Mouse (Mus musculus) G1E (cell line): ENCODE data around the gene Myadml2. TPM values are rescaled to one million over a fixed set of nuclear protein-coding genes. Genes with fewer than 3 reads are reported as not detected.

Experiments
- ATAC-seq: 2 replicates; pipeline ENCODE4 v1.8.0; 2016; ENCODE audit warnings: mild to moderate bottlenecking; ENCODE audit not compliant: insufficient number of reproducible peaks, poor library complexity, low FRiP score, severe bottlenecking; ENCODE audit errors: extremely low read depth
- DNase-seq: peaks from one replicate; pipeline ENCODE4 v3.0.0; 2012; ENCODE audit warnings: low spot score
- H3K27me3 ChIP-seq: 2 replicates; pipeline ENCODE4 v1.6.1; 2012; ENCODE audit warnings: mild to moderate bottlenecking, low read length, inconsistent platforms; ENCODE audit not compliant: insufficient read depth
- H3K36me3 ChIP-seq: replicated peaks from 2 replicates; pipeline ENCODE3; 2012; ENCODE audit warnings: mild to moderate bottlenecking, inconsistent platforms
- H3K4me1 ChIP-seq: 2 replicates; pipeline ENCODE4 v1.6.1; 2012; ENCODE audit warnings: low read depth, low read length, inconsistent platforms, mixed read lengths; ENCODE audit not compliant: insufficient read depth
- H3K4me3 ChIP-seq: 2 replicates; pipeline ENCODE4 v1.5.1; 2012; ENCODE audit warnings: low read depth, mild to moderate bottlenecking, inconsistent platforms, low read length, moderate library complexity, mixed read lengths
- H3K9me3 ChIP-seq: replicated peaks from 2 replicates; pipeline ENCODE4 v1.6.1; 2012; ENCODE audit warnings: inconsistent platforms
- CTCF ChIP-seq: IDR thresholded peaks from 2 replicates; pipeline ENCODE4 v1.5.1; 2012; ENCODE audit warnings: low read depth, low read length, inconsistent platforms, mixed read lengths
- GATA1 ChIP-seq: IDR thresholded peaks from 2 replicates; pipeline ENCODE4 v1.6.1; 2012; ENCODE audit warnings: borderline replicate concordance, low read length, inconsistent platforms, mixed read lengths
- GATA2 ChIP-seq: IDR thresholded peaks from 2 replicates; pipeline ENCODE4 v1.6.1; 2012; ENCODE audit warnings: low read depth, low read length, inconsistent platforms, borderline replicate concordance
- POLR2AphosphoS5 ChIP-seq: IDR thresholded peaks from 2 replicates; pipeline ENCODE4 v1.6.1; 2012; ENCODE audit warnings: low read depth, low read length, inconsistent platforms; ENCODE audit not compliant: insufficient replicate concordance
- TAL1 ChIP-seq: conservative IDR thresholded peaks from 2 replicates; pipeline ENCODE4 v1.6.1; 2012; ENCODE audit warnings: low read depth, low read length, inconsistent platforms, mixed read lengths
- polyA plus RNA-seq: library from polyadenylated mRNA; stranded (reverse); fragments of >175 nt; gene quantifications from 2 replicates; pipeline ENCODE4 v1.2.3, GENCODE M21; 2012
- total RNA-seq, 2 experiments: library from RNA; stranded (forward) in 1 of 2; stranded (reverse) in 1 of 2; fragments of 200-1000 nt in 1 of 2; fragments of >200 nt in 1 of 2; fragmentation: Nextera tagmentation in 1 of 2; gene quantifications; 2 replicates each; pipeline ENCODE4 v1.2.3; 2014 to 2017

Myadml2 gene
- total and polyA plus RNA-seq, 3 experiments = not detected

DNA sequence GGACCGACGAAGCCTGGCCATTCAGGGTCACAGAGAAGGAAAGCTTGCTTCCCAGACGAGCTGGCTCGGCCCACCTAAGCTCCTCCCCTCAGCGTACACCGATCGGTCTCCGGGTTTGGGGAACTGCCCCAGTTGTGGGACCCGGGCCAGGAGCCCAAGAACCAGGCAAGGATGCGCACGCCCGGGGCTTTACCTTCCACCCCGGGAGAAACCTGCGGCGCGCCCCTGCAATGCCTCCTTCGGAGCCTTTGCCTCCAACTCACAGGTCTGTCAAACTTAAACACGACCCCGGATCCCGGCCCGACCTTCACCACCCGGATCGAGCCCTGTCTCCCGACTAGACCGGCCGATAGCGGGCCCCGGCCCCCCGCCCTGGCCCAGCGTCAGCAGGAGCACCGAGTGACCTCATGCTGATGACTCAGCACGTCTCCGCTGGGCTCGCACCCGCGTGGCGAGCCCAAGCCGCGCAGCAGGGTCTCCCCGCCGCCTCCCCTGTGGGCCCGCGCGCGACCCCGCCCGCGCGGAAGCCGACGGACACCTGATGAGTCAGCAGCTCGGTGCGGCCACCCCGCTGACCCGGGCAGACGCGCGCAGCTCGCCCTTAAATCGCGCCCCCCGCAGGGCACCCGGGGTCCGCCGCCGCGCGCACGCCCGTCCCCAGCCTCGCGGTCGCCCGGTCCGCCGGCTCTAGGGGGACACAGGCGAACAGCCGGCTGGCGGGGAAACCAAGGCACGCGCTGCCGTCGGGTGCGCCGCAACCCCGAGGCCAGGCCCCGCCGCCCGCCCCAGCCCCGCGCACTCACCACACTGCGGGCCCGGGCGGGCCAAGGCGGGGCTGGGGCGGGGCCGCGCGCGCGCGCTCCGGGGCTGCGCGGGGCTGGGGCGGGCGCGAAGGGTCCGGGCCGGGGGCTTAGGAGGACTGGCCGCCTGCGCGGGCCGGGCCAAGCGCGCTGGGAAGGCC lies 15.1 kb downstream of the Myadml2 start:
- 0 out of 2 replicates have a peak, but pooled peaks cover 2% of the 10 kb centered on the region for H3K9me3 ChIP-seq
- no peaks in the 10 kb centered on the region for H3K27me3 ChIP-seq
- ATAC-seq (peak; percentile 36; the same call in 1 of the 2 replicates), DNase-seq (peak; percentile 85)
- TF ChIP-seq TAL1 (no peak), CTCF (no peak)
- H3K36me3 ChIP-seq = peaks cover 47% of the 10 kb centered on the region
- peak overlapping the region; percentile 86 for H3K4me3 ChIP-seq
- H3K4me1 ChIP-seq = peaks cover 67% of the 10 kb centered on the region

DNA sequence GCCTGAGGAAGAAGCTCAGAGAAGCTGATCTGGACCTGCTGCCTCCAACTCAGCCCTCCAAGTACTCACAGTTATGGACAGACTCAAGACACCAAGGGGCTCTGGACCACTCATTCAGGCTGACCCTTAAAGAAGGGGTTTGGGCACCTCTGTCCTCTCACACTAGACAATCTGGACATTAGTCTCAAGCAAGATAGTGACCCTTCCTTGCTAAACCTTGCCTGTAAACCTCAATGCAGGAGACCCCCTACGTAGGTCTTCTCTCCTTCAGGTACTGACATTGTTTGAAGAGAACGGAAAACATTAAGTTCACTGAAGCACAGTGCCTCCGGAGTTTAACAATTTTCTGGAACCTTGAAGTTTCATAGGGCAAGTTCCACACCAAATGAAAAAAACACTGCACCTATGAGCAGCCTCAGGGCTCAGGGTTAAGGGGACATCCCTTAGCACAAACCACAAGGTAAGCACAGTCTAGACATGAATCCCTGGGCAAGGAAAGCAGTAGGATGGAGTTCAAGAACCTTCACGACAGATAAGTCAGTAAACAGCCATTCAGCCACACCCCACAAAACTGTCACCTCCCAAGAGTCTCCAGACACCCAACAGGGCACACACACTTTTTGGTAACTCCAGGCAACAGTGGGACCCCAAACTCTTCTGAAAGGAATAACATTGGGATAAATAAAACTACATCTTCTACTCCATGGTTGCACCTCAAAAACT lies 16.1 kb downstream of the Myadml2 start:
- peak overlapping the region; percentile 86 for H3K4me3 ChIP-seq
- 0 out of 2 replicates have a peak, but pooled peaks cover 2% of the 10 kb centered on the region for H3K9me3 ChIP-seq
- DNase-seq = no peak
- no peaks in the 10 kb centered on the region for H3K27me3 ChIP-seq
- peaks cover 76% of the 10 kb centered on the region for H3K4me1 ChIP-seq
- peaks cover 49% of the 10 kb centered on the region for H3K36me3 ChIP-seq
- TF ChIP-seq GATA1 = no peak
- TF ChIP-seq GATA2 = no peak
- no peak for TF ChIP-seq POLR2AphosphoS5
- TF ChIP-seq CTCF = no peak
- TF ChIP-seq TAL1 = no peak
- ATAC-seq = no peak

DNA sequence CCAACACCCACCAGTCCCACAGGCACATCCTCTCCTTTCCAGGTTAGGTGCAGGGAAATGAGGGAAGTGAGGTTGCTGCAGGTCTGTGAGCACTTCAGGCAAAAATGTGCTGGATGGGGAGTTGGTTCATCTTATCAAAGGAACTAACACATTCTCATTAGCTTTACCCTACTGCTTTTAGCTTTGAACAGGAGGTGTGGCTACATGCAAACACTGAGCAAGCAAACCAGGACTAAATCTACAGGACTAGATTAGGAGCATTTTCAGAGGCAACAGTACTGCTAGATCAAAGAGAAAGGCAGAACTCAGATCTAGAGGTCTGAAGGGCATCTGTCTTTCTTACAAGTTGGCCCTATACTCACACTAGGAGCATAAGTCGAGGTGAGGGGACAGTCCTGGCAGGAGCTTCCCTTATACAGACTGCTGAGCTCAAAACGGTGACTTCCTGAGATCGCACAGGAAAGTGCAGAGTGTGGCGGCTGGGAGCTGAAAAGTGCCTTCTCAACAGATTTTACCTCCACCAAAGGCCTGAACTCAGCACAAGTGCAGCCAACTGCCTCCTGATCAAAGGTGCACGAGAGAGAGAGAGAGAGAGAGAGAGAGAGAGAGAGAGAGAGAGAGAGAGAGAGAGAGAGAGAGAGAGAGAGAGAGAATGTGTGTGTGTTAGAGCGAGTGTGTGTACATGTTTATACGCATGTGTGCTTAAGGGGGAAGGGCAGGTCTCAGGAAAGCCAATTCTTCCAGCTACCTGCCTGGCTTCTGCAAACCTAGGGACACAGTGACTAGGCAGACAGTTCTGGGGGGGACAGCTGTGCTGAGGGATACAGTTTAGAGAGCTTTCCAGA lies 16.9 kb downstream of the Myadml2 start:
- H3K4me3 ChIP-seq = peak overlapping the region; percentile 86; the same call in 1 of the 2 replicates
- no peak for TF ChIP-seq CTCF
- no peak for TF ChIP-seq TAL1
- TF ChIP-seq GATA1 = no peak
- no peak for TF ChIP-seq POLR2AphosphoS5
- no peak for TF ChIP-seq GATA2
- ATAC-seq (no peak), DNase-seq (no peak)
- H3K36me3 ChIP-seq = peaks cover 54% of the 10 kb centered on the region
- H3K9me3 ChIP-seq = 0 out of 2 replicates have a peak, but pooled peaks cover 2% of the 10 kb centered on the region
- H3K27me3 ChIP-seq = no peaks in the 10 kb centered on the region
- peaks cover 82% of the 10 kb centered on the region for H3K4me1 ChIP-seq

DNA sequence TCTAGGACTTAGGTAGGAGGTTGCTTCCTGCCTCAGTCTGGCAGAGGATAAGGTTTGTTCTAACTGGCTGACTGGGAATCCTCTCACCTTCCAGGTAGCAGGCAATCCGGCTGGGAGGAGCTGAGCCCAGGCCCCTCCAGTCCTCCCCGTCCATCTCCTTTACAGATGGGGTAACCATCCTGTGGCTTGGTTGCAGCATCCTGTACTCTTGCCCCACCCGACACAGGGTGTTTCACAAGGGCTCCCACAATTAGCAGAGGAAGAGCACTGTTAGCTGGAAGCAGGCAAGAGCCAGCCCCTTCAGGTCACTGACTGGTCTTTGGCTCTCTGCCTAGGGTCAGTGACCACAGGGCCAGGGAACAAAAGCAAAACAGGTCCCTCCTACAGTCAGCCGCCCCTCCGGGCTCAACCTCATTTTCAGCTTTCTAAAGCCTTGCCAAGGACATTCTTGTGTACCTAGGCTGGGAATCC lies 17.5 kb downstream of the Myadml2 start:
- ATAC-seq (no peak), DNase-seq (no peak)
- Histone ChIP-seq H3K4me1 (peaks cover 84% of the 10 kb centered on the region), H3K4me3 (peak overlapping the region; percentile 67; the same call in 1 of the 2 replicates), H3K36me3 (peaks cover 57% of the 10 kb centered on the region), H3K9me3 (0 out of 2 replicates have a peak, but pooled peaks cover 2% of the 10 kb centered on the region), H3K27me3 (no peaks in the 10 kb centered on the region)
- TF ChIP-seq GATA1 = no peak
- TF ChIP-seq TAL1 = no peak
- no peak for TF ChIP-seq CTCF
- TF ChIP-seq POLR2AphosphoS5 = no peak
- no peak for TF ChIP-seq GATA2

DNA sequence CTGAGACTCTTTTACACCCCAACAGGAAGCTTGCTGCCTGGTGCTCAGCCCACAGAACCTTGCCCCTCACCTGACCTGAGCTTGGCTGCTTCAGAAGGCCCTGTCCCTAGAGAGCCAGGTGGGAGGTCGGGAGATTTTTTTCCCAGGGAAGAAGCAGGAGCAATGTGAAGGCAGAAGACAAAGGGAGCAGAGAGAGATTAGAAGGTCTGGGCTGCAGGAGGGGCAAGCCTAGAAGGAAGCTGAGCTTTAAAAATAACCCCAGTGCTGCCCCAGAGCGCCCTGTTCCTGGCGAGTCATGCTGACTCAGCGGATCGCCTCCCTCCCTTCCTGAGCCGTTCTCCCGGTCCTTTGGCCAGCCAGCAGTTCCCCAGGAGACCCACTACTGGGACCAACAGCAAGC lies 18.0 kb downstream of the Myadml2 start:
- H3K4me3 ChIP-seq = peak overlapping the region; percentile 67; the same call in 1 of the 2 replicates
- ATAC-seq = peak; percentile 47; the same call in 1 of the 2 replicates
- DNase-seq = peak; percentile 53

DNA sequence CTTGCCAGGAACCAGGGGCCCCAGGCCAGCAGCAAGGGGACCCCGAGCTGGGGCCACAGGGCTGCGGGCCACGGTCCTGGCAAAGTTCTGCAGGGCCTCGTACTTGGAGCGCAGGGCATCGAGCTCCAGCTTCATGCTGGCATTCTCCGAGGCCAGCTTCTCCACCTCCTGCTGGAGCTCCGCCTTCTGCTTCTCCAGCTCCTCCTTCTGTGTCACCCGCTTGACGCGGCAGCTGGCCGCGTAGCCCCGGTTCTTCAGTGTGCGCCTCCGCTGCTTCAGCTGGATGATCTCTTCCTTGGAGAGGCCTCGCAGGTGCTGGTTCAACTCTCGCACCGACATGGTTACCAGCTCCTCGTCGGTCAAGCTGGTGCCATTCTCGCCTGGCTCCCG lies 18.6 kb downstream of the Myadml2 start:
- peaks cover 82% of the 10 kb centered on the region for H3K4me1 ChIP-seq
- no peak for DNase-seq

More for the DNA sequence above, 18.0 kb downstream of the Myadml2 start:
- H3K9me3 ChIP-seq = 0 out of 2 replicates have a peak, but pooled peaks cover 2% of the 10 kb centered on the region
- no peaks in the 10 kb centered on the region for H3K27me3 ChIP-seq
- no peak for TF ChIP-seq TAL1
- TF ChIP-seq CTCF = no peak
- peaks cover 61% of the 10 kb centered on the region for H3K36me3 ChIP-seq
- peaks cover 88% of the 10 kb centered on the region for H3K4me1 ChIP-seq

More for the DNA sequence above, 18.6 kb downstream of the Myadml2 start:
- Histone ChIP-seq H3K4me3 (peak overlapping the region; percentile 67; the same call in 1 of the 2 replicates), H3K9me3 (0 out of 2 replicates have a peak, but pooled peaks cover 2% of the 10 kb centered on the region), H3K27me3 (no peaks in the 10 kb centered on the region), H3K36me3 (peaks cover 59% of the 10 kb centered on the region)
- ATAC-seq = no peak
- TF ChIP-seq GATA1 (no peak), POLR2AphosphoS5 (no peak), GATA2 (no peak), TAL1 (no peak), CTCF (no peak)
